Mouse (Mus musculus) heart, embryonic 15.5 days (tissue): ENCODE data around the gene Tmem175. TPM values are rescaled to one million over a fixed set of nuclear protein-coding genes. Genes with fewer than 3 reads are reported as not detected.

Experiments
- polyA plus RNA-seq: library from polyadenylated mRNA; unstranded; fragments of >200 nt; fragmentation: Nextera tagmentation; extraction: Ambion mirVana; gene quantifications from 2 replicates; pipeline ENCODE4 v1.2.1, GENCODE M21; 2015

The Tmem175 gene
- polyA plus RNA-seq, 1 experiment from 2014 or later = 14.1 TPM

Other genes with a start within 250 kb of the Tmem175 start
- 0.19 and 0.20 TPM in 2 replicates for gene Pde6b, start 241.4 kb upstream of the Tmem175 start, polyA plus RNA-seq
- 639 and 1,118 TPM in 2 replicates for gene Atp5k, start 195.3 kb upstream of the Tmem175 start, polyA plus RNA-seq
- gene Mfsd7a, start 180.9 kb upstream of the Tmem175 start, polyA plus RNA-seq = 0.35 and 0.43 TPM in 2 replicates
- gene Pcgf3, start 168.5 kb upstream of the Tmem175 start, polyA plus RNA-seq = 15.2 and 17.9 TPM in 2 replicates
- 0.66 and 1.9 TPM in 2 replicates for gene Cplx1, start 79.7 kb upstream of the Tmem175 start, polyA plus RNA-seq
- 23.6 and 35.4 TPM in 2 replicates for gene Gak, start within 50 bp of the Tmem175 start, polyA plus RNA-seq
- gene Idua, start 30.6 kb downstream of the Tmem175 start, polyA plus RNA-seq = 13.9 and 15.2 TPM in 2 replicates
- gene Dgkq, start 39.9 kb downstream of the Tmem175 start, polyA plus RNA-seq = 6.7 and 7.4 TPM in 2 replicates
- 0.29 and 0.71 TPM in 2 replicates for gene Slc26a1, start 45.8 kb downstream of the Tmem175 start, polyA plus RNA-seq
- gene Fgfrl1, start 62.6 kb downstream of the Tmem175 start, polyA plus RNA-seq = 14.6 and 20.1 TPM in 2 replicates
- not detected in 2 replicates for gene Rnf212, start 145.2 kb downstream of the Tmem175 start, polyA plus RNA-seq
- gene Tmed11, start 165.6 kb downstream of the Tmem175 start, polyA plus RNA-seq = not detected in 2 replicates
- not detected in 2 replicates for gene Vmn2r8, start 179.1 kb downstream of the Tmem175 start, polyA plus RNA-seq
- not detected in 2 replicates for gene Vmn2r9, start 222.8 kb downstream of the Tmem175 start, polyA plus RNA-seq